Mouse (Mus musculus): ENCODE measurements around the gene Dtx1. TPM values are rescaled to one million over a fixed set of nuclear protein-coding genes. Genes with fewer than 3 reads are reported as not detected.

The Dtx1 gene
- polyA plus RNA-seq, 1 experiment from 2014 or later, result 34.2 TPM

DNA sequence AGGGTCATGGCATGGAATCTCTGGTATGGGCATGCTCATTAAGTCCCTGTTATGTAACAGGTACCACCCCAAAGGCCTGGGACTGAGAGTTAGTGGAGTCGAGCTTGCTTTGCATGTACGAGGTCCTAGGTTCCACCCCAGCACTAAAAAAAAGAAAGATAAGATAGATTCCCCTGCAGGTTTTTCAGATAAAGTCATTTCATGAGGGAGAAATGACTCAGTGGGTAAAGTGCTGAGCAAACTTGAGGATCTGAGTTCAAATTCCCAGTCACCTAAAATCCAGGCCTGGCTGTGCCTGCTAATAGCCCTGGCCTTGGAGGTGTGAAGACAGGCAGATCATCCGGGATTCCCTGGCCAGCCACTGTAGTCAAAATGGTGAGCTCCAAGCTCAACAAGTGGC, 39.9 kb downstream of the Dtx1 start:
- H3K4me3 ChIP-seq (replicated peaks), result no peak overlapping the region

GRCm38 (mm10) chr5:120670132-120670531, 41.6 kb downstream of the Dtx1 start:
- Histone ChIP-seq H3K4me1 (replicated peaks) (peaks cover 5% of the 10 kb centered on the region; the same call in 1 of the 2 replicates), H3K4me2 (replicated peaks) (no peak overlapping the region), H3K36me3 (no peaks in the 10 kb centered on the region), H3K27me3 (peaks cover 4% of the 10 kb centered on the region; the same call in 1 of the 2 replicates), H3K9me3 (no peaks in the 10 kb centered on the region), H3K27ac (no peak overlapping the region), H3K9ac (replicated peaks) (no peak overlapping the region), H3K4me3 (replicated peaks) (no peak overlapping the region)
- 88% methylated on average over 7 of the region's 7 CpGs for WGBS
- no peak for ATAC-seq

More for the DNA sequence above, 39.9 kb downstream of the Dtx1 start:
- Histone ChIP-seq H3K36me3 (no peaks in the 10 kb centered on the region), H3K4me1 (replicated peaks) (peaks cover 5% of the 10 kb centered on the region; the same call in 1 of the 2 replicates), H3K9ac (replicated peaks) (no peak overlapping the region), H3K27ac (no peak overlapping the region), H3K27me3 (no peaks in the 10 kb centered on the region; the same call in 1 of the 2 replicates), H3K9me3 (no peaks in the 10 kb centered on the region), H3K4me2 (replicated peaks) (no peak overlapping the region)
- no peak for ATAC-seq
- 91% methylated on average over 3 of the region's 3 CpGs for WGBS

DNA sequence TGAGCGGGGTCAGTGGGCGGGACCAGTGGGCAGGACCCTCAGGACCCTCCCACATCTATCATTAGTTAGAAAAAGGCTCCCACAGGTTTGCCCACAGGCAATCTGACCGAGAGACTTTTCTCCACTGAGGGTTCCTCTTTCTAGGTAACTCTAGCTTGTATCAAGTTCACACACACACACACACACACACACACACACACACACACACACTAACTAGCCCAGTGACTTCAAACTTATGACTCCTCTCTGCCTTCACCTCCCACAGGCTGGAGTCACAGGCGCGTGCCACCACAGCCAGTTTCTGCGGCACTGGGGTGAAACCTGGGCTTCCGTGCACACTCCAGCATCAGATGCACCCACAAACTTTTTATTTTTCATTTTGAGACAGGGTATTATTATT, 43.0 kb downstream of the Dtx1 start:
- H3K36me3 ChIP-seq, result no peaks in the 10 kb centered on the region
- 68% methylated on average over 7 of the region's 7 CpGs for WGBS
- H3K27me3 ChIP-seq, result peaks cover 4% of the 10 kb centered on the region; the same call in 1 of the 2 replicates
- no peak overlapping the region for H3K27ac ChIP-seq
- no peak for ATAC-seq
- H3K4me2 ChIP-seq (replicated peaks), result no peak overlapping the region
- no peak overlapping the region for H3K4me3 ChIP-seq (replicated peaks)
- no peak overlapping the region for H3K9ac ChIP-seq (replicated peaks)
- no peaks in the 10 kb centered on the region for H3K4me1 ChIP-seq (replicated peaks)
- H3K9me3 ChIP-seq, result no peaks in the 10 kb centered on the region

DNA sequence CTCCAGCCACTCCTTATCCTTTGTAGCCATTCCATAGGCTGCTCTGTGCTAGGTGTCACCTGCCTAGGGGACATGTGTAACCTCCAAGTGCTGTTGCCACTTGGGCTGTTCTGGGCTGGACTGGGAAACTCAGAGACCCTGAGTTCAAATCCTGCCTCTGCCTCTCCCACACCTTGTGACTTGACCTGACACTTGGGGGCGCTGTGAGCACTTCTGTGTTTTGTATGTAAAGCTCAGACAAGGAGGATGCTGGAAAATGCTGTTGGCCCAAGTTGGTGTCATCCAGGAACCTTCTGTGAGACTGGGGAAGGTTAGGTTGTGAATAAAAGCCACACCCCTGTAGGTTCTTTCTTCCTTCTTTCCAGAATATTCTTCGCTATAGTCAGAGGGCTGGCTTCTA, 46.8 kb downstream of the Dtx1 start:
- H3K27ac ChIP-seq, result no peak overlapping the region
- no peaks in the 10 kb centered on the region for H3K9me3 ChIP-seq
- no peak for ATAC-seq

DNA sequence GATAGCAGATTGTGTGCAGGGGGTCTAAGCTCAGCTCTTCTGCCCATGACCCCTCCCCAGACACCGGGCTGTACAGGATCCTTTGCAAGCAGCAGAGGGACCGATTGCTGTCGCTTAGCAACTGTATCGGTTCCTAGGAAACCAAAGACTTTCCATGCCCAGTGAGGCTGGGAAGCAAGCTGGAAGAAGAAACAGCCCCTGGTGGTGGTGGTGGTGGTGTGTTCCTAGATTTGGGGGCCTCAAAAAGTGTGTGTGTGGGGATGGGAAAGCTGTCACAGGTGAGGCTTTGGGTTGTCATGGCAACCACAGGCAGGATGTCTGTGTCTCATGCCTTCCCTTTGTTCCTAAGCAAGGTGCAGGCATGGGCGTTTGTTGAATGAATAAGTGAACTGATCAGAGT, 50.9 kb downstream of the Dtx1 start:
- no peaks in the 10 kb centered on the region for H3K9me3 ChIP-seq
- peak; percentile 65 for ATAC-seq
- H3K9ac ChIP-seq (replicated peaks), result no peak overlapping the region
- no peak overlapping the region for H3K4me3 ChIP-seq (replicated peaks)
- 0 out of 2 replicates have a peak, but pooled peaks cover 7% of the 10 kb centered on the region for H3K4me1 ChIP-seq (replicated peaks)
- H3K27me3 ChIP-seq, result no peaks in the 10 kb centered on the region
- 25% methylated on average over 5 of the region's 5 CpGs for WGBS
- no peak overlapping the region for H3K4me2 ChIP-seq (replicated peaks)
- peak overlapping the region; percentile 56 for H3K27ac ChIP-seq
- H3K36me3 ChIP-seq, result no peaks in the 10 kb centered on the region

More for the DNA sequence above, 46.8 kb downstream of the Dtx1 start:
- Histone ChIP-seq H3K4me2 (replicated peaks) (no peak overlapping the region), H3K27me3 (peaks cover 4% of the 10 kb centered on the region; the same call in 1 of the 2 replicates), H3K9ac (replicated peaks) (no peak overlapping the region), H3K4me1 (replicated peaks) (0 out of 2 replicates have a peak, but pooled peaks cover 7% of the 10 kb centered on the region), H3K4me3 (replicated peaks) (no peak overlapping the region), H3K36me3 (no peaks in the 10 kb centered on the region)
- WGBS, result 63% methylated on average over 2 of the region's 2 CpGs

DNA sequence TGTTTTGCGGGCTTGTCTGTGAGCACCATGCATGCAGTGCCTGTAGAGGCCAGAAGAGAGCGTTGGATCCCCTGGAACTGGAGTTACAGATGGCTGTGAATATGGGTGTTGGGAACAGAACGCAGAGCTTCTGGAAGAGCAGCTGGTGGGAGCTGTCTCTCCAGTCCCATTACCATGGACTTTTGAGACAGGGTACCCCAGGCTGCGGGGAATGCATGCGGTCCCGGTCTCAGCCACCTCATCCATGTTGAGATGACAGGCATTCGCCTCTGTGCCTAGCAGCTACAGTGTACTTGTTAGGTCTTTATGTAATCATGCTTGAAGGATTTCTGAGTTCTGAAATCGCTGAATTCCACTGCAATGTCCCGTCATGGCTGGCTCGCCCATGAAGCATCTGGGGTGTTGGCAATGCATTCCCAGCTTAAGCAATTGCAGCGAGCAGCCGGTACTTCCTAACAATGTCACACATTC, 55.4 kb downstream of the Dtx1 start:
- Histone ChIP-seq H3K4me3 (replicated peaks) (no peak overlapping the region), H3K4me1 (replicated peaks) (0 out of 2 replicates have a peak, but pooled peaks cover 7% of the 10 kb centered on the region), H3K9ac (replicated peaks) (no peak overlapping the region), H3K4me2 (replicated peaks) (no peak overlapping the region), H3K27ac (no peak overlapping the region), H3K9me3 (no peaks in the 10 kb centered on the region), H3K27me3 (peaks cover 12% of the 10 kb centered on the region; the same call in 1 of the 2 replicates), H3K36me3 (no peaks in the 10 kb centered on the region)
- WGBS, result 87% methylated on average over 12 of the region's 12 CpGs
- ATAC-seq, result no peak

DNA sequence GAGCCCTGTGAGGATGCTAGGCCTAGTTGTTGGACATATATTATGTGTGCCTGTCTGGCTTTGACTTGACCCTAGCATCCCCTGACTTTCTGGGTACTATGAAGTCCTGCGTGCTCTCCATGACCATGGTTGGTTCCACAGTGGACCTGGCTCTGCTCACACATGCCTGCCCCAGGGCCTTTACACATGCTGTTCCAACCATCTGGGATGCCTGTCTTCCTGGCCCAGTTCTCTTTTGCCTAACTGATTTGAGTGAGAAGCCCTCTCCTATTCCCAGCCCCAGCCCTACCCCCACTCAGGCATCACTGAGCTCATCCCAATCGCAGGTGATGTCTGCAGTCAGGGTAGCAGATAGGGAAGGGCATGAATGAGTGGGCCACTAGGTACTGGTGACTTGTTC, 57.9 kb downstream of the Dtx1 start:
- Histone ChIP-seq H3K27ac (no peak overlapping the region), H3K4me1 (replicated peaks) (peaks cover 7% of the 10 kb centered on the region), H3K36me3 (no peaks in the 10 kb centered on the region), H3K9me3 (no peaks in the 10 kb centered on the region), H3K4me2 (replicated peaks) (no peak overlapping the region), H3K9ac (replicated peaks) (no peak overlapping the region), H3K27me3 (peaks cover 34% of the 10 kb centered on the region), H3K4me3 (replicated peaks) (no peak overlapping the region)
- 85% methylated on average over 2 of the region's 2 CpGs for WGBS
- ATAC-seq, result no peak

- no peaks in the 10 kb centered on the region for H3K9me3 ChIP-seq
- ATAC-seq, result no peak
- 83% methylated on average over 28 of the region's 28 CpGs for WGBS
These were observed 58.6 kb downstream of the Dtx1 start for GRCm38 (mm10) chr5:120652915-120653701.

DNA sequence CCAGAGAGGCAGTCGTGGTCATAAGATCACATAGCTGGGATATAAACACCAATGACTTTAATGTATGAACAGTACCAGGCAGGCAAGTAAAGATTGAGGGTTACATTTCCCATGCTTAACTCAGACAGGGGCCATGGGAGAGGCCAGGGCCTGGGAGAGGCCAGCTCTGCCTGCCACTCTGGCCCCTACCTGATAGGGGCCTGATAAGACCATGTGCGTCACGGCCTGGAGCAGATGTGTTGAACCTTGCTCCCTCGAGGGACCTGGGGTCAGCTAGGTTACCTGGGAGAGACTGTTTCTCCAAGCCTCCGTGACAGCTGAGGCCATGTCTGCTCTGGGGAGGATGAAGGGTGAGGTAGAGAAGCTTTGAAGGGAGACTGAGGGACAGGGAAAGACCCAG, 60.5 kb downstream of the Dtx1 start:
- Histone ChIP-seq H3K4me2 (replicated peaks) (no peak overlapping the region), H3K27ac (no peak overlapping the region), H3K4me3 (replicated peaks) (no peak overlapping the region), H3K4me1 (replicated peaks) (peaks cover 11% of the 10 kb centered on the region), H3K36me3 (no peaks in the 10 kb centered on the region), H3K27me3 (peaks cover 60% of the 10 kb centered on the region), H3K9ac (replicated peaks) (no peak overlapping the region), H3K9me3 (no peaks in the 10 kb centered on the region)
- WGBS, result 85% methylated on average over 5 of the region's 5 CpGs
- ATAC-seq, result no peak

More at GRCm38 (mm10) chr5:120652915-120653701, 58.6 kb downstream of the Dtx1 start:
- Histone ChIP-seq H3K36me3 (no peaks in the 10 kb centered on the region), H3K4me2 (replicated peaks) (no peak overlapping the region), H3K4me3 (replicated peaks) (no peak overlapping the region), H3K4me1 (replicated peaks) (peaks cover 11% of the 10 kb centered on the region), H3K27me3 (peaks cover 42% of the 10 kb centered on the region), H3K9ac (replicated peaks) (no peak overlapping the region), H3K27ac (no peak overlapping the region)

DNA sequence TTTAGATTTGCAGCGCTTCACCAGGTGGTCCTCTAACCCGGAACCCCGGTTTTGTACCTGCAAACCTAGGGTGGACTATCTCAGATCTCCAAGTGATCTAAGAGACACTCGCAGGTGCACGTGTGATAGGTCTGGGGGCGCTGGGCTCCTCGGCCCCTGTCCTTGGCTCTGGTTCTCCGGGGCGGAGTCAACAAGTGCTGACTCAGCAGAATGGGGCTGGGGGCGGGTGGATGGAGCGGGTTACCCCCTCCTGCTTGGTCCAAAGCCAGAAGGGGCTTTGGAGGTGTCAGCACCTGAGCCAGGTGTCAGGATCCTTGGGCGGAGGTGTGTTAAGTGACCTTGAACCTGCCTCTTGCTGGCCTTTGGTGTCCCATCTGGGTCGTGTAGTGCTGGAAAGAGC, 61.8 kb downstream of the Dtx1 start:
- H3K4me2 ChIP-seq (replicated peaks), result no peak overlapping the region

DNA sequence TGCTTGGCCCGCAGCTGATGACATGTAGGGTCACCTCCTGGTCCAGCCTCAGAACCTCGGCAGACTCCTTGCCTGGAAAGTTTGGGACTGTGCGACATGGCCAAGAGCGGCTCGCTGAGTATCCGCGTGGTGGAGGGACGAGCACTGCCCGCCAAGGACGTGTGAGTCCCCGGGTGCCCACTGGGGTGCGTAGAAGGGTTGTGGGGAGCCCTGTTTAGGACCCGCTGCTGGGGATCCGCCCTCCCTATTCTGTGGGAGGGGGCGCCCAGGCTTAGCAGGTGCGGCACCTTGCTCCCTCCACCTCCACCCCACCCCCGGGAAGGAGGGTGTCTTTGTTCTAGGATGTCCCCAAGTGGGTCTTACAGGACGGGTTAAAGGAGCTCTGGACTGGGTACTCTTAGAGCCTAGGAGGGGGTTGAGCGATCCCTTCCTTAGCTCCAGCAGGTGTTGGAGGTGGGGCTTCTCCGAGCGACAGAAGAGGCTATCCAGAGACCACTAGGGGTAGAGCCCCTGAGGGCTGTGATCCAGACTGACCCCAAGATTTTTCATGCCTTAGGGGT, 62.3 kb downstream of the Dtx1 start:
- H3K9ac ChIP-seq (replicated peaks), result no peak overlapping the region
- peak overlapping the region; percentile 23; the same call in 1 of the 2 replicates for H3K4me3 ChIP-seq (replicated peaks)
- 5% methylated on average over 20 of the region's 21 CpGs for WGBS
- no peaks in the 10 kb centered on the region for H3K36me3 ChIP-seq
- ATAC-seq, result peak; percentile 61
- H3K27me3 ChIP-seq, result peaks cover 60% of the 10 kb centered on the region
- H3K4me1 ChIP-seq (replicated peaks), result peaks cover 11% of the 10 kb centered on the region
- no peaks in the 10 kb centered on the region for H3K9me3 ChIP-seq
- no peak overlapping the region for H3K27ac ChIP-seq
- peak overlapping the region; percentile 45 for H3K4me2 ChIP-seq (replicated peaks)

More for the DNA sequence above, 61.8 kb downstream of the Dtx1 start:
- no peak overlapping the region for H3K9ac ChIP-seq (replicated peaks)
- peaks cover 11% of the 10 kb centered on the region for H3K4me1 ChIP-seq (replicated peaks)
- no peaks in the 10 kb centered on the region for H3K9me3 ChIP-seq
- H3K27ac ChIP-seq, result no peak overlapping the region
- 24% methylated on average over 13 of the region's 13 CpGs for WGBS
- no peaks in the 10 kb centered on the region for H3K36me3 ChIP-seq
- no peak overlapping the region for H3K4me3 ChIP-seq (replicated peaks)
- ATAC-seq, result no peak
- H3K27me3 ChIP-seq, result peaks cover 62% of the 10 kb centered on the region
